Mouse (Mus musculus): ENCODE measurements around the gene Kif3c.
"Not testable (repeated sequence)": the region's sequence is repeated elsewhere in the genome, so short reads cannot be mapped to it uniquely, and the experiment has no call there.

The Kif3c gene

GRCm38 (mm10) chr12:3370979-3371925 lies 6.3 kb downstream of the Kif3c start:
- DNase-seq = no peak

GRCm38 (mm10) chr12:3371991-3372390 lies 7.1 kb downstream of the Kif3c start:
- no peak for DNase-seq

- DNase-seq = no peak
These were observed 8.6 kb downstream of the Kif3c start for GRCm38 (mm10) chr12:3373566-3373965.

DNA sequence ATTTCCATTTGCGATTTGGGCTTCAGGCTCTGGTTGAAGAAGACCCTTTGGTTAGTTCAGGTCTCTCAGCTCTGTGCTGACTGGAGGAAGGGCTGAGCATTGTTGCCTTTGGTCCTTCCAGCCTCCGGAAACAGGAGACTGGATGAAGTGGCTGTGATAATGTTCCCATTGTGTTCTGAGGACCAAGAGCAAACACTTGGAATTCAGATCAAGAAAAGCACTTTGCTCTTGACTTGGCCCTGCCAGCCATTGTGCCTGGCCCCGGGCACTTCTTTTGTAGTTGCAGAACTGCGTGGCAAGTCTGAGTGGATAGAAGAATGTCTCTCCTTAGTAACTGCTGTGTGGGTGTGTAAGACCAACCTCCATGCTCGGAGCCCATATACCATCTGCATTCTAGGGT lies 9.6 kb downstream of the Kif3c start:
- no peak for DNase-seq

DNA sequence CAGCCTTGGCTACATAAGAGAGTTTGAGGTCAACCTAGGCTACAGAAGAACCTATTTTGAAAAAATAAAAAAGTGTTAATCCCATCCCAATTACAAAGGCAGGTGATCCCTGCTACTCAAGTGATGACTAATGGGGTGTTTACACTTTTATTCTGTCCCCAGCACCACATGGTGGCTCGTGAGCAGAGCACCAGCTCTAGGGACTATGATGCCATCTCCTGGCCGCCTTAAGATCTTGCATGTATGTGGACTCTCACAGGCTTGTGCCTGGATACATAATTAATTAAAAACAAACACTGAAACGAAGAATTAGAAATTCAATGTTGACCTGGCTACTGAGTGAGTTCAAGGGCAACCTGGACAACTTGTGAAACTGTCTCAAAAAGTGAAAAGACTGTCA lies 12.3 kb downstream of the Kif3c start:
- no peak for DNase-seq

GRCm38 (mm10) chr12:3377755-3378154 lies 12.8 kb downstream of the Kif3c start:
- no peak for DNase-seq

- no peak for DNase-seq
These were observed 19.9 kb downstream of the Kif3c start for GRCm38 (mm10) chr12:3384860-3385259.

DNA sequence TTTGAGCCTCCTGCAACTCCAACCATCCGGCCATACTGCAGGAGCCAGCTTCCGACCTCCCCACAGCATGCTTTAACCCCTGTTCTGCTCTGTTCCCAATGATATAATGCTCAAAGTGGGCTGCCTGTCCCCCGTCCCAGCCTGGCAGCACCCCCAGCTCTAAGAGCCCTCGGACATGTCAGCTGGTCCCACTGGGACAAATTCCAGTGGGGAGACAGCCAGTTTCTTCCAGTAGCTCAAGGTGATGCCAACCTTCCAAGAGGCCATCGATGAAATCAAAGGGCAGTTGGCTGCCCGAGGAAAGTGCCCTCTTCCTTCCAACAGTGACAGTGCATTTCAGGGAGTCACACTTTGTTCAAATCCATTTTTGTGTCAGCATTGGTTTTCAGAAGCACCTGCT lies 20.3 kb downstream of the Kif3c start:
- no peak for DNase-seq

DNA sequence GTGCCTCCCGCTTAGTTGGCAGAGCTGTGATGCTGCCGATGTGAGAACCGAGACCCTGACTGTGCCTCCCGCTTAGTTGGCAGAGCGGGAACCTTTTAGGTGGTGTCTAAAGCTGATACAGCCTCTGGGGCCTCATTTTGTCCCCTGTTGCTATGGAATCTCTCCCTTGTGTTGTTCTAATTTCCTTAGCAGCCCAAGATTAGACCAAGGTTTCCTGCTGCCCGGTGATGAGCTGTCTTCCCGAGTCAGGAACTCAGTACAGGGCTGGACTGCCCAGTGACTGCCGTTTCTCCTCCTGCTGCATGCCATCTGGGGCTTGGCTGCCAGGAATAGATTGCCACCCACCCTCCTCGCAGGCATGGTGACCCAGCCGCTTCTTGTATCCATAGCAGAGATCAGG lies 21.0 kb downstream of the Kif3c start:
- DNase-seq = no peak

DNA sequence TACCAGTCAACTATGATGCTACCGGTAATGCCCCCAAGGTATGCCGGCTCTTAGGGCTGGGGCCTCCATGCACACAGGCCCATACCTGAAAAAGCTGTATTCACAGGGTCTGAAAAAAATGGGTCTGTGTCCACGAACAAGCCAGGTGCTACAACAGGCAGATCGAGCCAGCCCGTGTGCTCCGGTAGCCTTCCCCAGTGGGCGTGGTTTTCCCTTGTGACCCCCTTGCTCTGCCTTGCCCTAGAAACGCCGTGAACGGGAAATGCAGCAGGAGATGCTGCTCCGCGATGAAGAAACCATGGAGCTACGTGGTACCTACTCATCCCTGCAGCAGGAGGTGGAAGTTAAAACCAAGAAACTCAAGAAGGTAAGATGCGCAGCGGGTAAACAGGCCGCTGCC lies 23.0 kb downstream of the Kif3c start:
- no peak for DNase-seq

DNA sequence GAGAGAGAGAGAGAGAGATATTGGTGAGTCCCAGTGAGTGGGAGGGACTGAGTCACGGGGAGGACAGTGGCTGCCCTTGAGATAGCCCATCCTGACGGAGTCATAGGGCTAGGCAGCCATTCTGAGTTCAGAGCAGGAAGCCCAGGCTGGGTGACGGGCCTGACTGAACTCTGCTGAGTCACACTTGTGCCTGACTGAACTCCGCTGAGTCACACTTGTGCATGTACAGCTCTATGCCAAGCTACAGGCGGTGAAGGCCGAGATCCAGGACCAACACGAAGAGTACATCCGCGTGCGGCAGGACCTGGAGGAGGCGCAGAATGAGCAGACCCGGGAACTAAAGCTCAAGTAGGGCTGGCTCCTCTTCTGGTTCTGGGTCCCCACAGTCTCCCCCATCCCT lies 24.5 kb downstream of the Kif3c start:
- DNase-seq = no peak

GRCm38 (mm10) chr12:3390071-3390470 lies 25.1 kb downstream of the Kif3c start:
- no peak for DNase-seq

GRCm38 (mm10) chr12:3390577-3391262 lies 25.8 kb downstream of the Kif3c start:
- peak; percentile 69 for DNase-seq

- DNase-seq = no peak
These were observed 26.3 kb downstream of the Kif3c start for GRCm38 (mm10) chr12:3391276-3391675.

GRCm38 (mm10) chr12:3393140-3393539 lies 28.2 kb downstream of the Kif3c start:
- DNase-seq = no peak

DNA sequence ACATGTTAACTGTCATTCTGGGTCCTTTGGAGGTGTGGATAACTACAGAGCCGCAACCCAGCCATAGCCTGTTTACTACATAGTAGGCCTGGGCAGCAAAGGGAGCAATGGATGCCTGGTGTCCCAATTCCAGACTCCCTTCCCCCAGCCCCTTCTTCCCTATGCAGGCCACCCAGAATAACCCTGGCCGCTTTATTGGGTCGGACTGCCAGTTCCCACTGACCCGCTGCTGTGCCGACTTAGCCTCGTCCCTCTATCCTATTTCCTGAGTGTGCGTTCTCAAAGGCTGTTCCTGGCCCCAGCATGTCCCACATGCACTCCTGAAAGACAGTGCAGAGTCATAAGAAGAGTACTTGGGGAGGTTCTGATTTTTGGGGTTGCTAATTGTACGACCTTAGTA lies 32.0 kb downstream of the Kif3c start:
- no peak for DNase-seq

- not testable (repeated sequence) for DNase-seq
These were observed 40.7 kb downstream of the Kif3c start for GRCm38 (mm10) chr12:3405662-3406061.

GRCm38 (mm10) chr12:3406585-3406984 lies 41.7 kb downstream of the Kif3c start:
- DNase-seq = no peak

DNA sequence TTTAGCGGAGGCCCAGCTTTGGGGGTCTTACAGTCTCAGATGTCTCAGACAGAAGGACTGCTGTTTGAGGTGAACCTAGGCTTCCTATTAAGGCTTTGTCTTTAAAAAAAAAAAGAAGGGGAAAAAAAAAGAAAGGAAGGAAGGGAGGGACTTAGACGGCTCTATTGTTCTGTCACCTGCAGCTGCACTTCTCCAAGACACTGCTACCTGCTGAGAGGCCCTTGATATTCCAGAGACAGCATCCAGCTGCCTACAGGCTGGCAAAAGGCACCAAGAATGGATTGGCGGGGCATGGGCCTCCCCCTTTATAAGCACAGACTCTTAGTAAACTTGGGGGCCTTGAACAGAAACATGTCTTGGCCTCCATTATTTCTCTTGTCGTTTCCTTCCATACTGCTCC lies 50.0 kb downstream of the Kif3c start:
- no peak for DNase-seq

DNA sequence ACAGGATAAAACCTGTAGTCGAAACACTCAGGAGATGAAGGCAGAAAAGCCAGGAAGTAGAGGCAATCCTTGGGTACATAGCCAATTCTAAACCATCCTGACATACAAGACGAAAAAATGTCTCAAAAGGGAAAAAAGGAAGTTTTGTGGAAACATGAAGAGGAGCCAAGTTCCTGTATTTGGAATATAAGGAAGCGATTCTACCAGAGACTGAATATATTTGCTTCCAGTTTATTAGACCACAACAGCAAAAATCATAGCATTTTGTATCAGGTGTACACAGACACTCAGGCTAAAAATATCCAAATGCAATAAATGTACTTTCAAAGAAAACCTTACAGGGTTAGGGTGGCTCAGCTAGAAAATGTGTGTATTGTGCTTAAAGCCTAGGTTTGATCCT lies 53.8 kb downstream of the Kif3c start:
- DNase-seq = no peak

DNA sequence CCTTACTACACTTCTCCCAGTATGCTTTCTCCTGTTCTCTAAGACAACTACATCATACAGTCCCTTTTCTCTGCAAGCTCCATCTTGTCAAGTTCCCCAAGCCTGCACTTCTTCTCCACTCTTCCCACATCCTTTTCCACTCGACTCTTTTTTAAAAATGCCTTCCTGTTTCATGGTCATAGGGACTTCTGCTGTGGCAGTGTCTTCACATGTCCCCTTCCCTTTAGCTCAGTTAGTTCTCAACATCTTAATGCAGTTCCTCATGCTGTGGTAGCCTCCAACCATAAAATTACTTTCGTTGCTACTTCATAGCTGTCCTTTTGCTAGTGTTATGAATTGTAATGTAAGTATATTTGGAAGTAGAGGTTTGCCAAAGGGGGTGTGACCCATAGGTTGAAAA lies 55.6 kb downstream of the Kif3c start:
- no peak for DNase-seq

DNA sequence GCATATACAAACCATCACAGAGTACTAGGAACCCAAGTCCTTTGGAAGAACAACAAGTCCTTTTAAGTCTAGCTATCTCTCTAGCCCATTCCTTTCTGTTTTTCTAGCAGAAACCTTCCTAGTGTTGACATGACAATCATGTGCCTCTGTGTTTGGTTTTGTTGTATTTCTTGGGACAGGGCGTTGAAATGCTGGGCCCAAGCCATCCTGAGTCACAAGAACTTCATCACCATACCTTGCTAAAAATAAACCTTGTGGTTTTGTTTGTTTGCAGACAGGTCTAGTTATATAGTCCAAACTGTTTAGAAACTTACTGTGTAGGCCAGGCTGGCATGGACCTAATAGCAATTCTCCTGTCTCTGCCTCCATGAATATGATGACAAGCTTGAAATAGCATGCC lies 57.9 kb downstream of the Kif3c start:
- DNase-seq = no peak

- no peak for DNase-seq
These were observed 59.2 kb downstream of the Kif3c start for GRCm38 (mm10) chr12:3424179-3424578.

All from cerebellum, adult 8-10 months (tissue).